Mouse (Mus musculus) MEL (cell line): ENCODE results near the gene Ttk.

ENCODE experiments used
- CHD1 ChIP-seq: IDR thresholded peaks from 2 replicates; pipeline ENCODE4 v1.6.1; 2012; ENCODE audit warnings: low read depth, mild to moderate bottlenecking, inconsistent platforms, low read length, improper control_type of control experiment
- EP300 ChIP-seq, 2 experiments: IDR thresholded peaks; 2 replicates each; pipeline ENCODE4 v1.6.1; 2011; ENCODE audit warnings: improper control_type of control experiment in 2 of 2, low read length in 2 of 2, low read depth in 1 of 2, mild to moderate bottlenecking in 1 of 2
- HCFC1 ChIP-seq: IDR thresholded peaks from 2 replicates; pipeline ENCODE4 v1.6.1; 2012; ENCODE audit warnings: low read depth, mild to moderate bottlenecking, inconsistent platforms, low read length, improper control_type of control experiment, moderate library complexity
- MAX ChIP-seq: IDR thresholded peaks from 2 replicates; pipeline ENCODE4 v1.6.1; 2011; ENCODE audit warnings: low read length, improper control_type of control experiment
- NRF1 ChIP-seq: IDR thresholded peaks from 2 replicates; pipeline ENCODE4 v1.6.1; 2014; ENCODE audit warnings: low read depth, mild to moderate bottlenecking, inconsistent platforms, low read length, improper control_type of control experiment, moderate library complexity; ENCODE audit not compliant: poor library complexity, insufficient read depth, severe bottlenecking

GRCm38 (mm10) chr9:83805164-83805976 lies 29.1 kb upstream of the Ttk start:
- TF ChIP-seq CHD1, result no peak
- TF ChIP-seq HCFC1, result no peak
- TF ChIP-seq MAX, result no peak
- TF ChIP-seq EP300 (IDR thresholded peaks at IDR 0.05; ENCODE audit: low read depth in 1 of 2, low read length in 2 of 2), result no peak
- TF ChIP-seq NRF1, result no peak
